Mouse (Mus musculus) kidney, embryonic 16.5 days (tissue): ENCODE measurements at regions not wholly inside any gene's neighbourhood (a gene's known extent, or its start where the extent isn't known, plus 50 kb on each side); places are given as distances from the start of the nearest gene placed in this dataset.

ENCODE experiments used
- ATAC-seq: fragments of 200-750 bp; cut with Nextera tagmentation; 2 replicates; pipeline ENCODE4 v1.8.0; 2017; ENCODE audit warnings: moderate TSS enrichment; ENCODE audit not compliant: low FRiP score, low TSS enrichment
- H3K27ac ChIP-seq: fragments of 300-500 bp; sonication (generic); 2 replicates; pipeline ENCODE4 v1.5.1; 2014; ENCODE audit warnings: low read length
- H3K27me3 ChIP-seq: fragments of 300-500 bp; sonication (generic); 2 replicates; pipeline ENCODE4 v1.6.1; 2014; ENCODE audit warnings: low read length, control low read depth, mixed read lengths; ENCODE audit not compliant: insufficient read depth
- H3K36me3 ChIP-seq: fragments of 300-500 bp; sonication (generic); 2 replicates; pipeline ENCODE4 v1.6.1; 2014; ENCODE audit warnings: low read length, control low read depth, mixed read lengths; ENCODE audit not compliant: insufficient read depth
- H3K4me1 ChIP-seq: fragments of 300-500 bp; sonication (generic); 2 replicates; pipeline ENCODE4 v1.6.1; 2014; ENCODE audit warnings: low read length, control low read depth, mixed read lengths; ENCODE audit not compliant: insufficient read depth
- H3K4me2 ChIP-seq: fragments of 300-500 bp; sonication (generic); replicated peaks from 2 replicates; pipeline ENCODE4 v1.6.1; 2014; ENCODE audit warnings: low read depth, low read length
- H3K4me3 ChIP-seq: fragments of 300-500 bp; sonication (generic); 2 replicates; pipeline ENCODE4 v1.5.1; 2014; ENCODE audit warnings: mild to moderate bottlenecking, low read length
- H3K9ac ChIP-seq: fragments of 300-500 bp; sonication (generic); replicated peaks from 2 replicates; pipeline ENCODE4 v1.6.1; 2014; ENCODE audit warnings: low read length
- H3K9me3 ChIP-seq: fragments of 300-500 bp; sonication (generic); 2 replicates; pipeline ENCODE4 v1.6.1; 2016; ENCODE audit warnings: low read length, control low read depth
- WGBS: fragments of 180-500 bp; shearing (Covaris S2); extraction: QIAGEN DNeasy Blood & Tissue Kit; methylation state at CpG from one replicate; pipeline ENCODE4 v1.1.7; 2014; 5-methylcytosine and 5-hydroxymethylcytosine counted together

- H3K4me1 ChIP-seq: no peaks in the 10 kb centered on the region
- H3K4me3 ChIP-seq: no peak overlapping the region
- H3K27ac ChIP-seq: no peak overlapping the region
- WGBS: 74% methylated on average over 5 of the region's 5 CpGs
- H3K27me3 ChIP-seq: no peaks in the 10 kb centered on the region
- H3K36me3 ChIP-seq: no peaks in the 10 kb centered on the region
- no peak overlapping the region for H3K9ac ChIP-seq
- no peak for ATAC-seq
- H3K4me2 ChIP-seq: no peak overlapping the region
- no peaks in the 10 kb centered on the region for H3K9me3 ChIP-seq
These were observed 689.9 kb upstream of the Tenm3 start for GRCm38 (mm10) chr8:49533412-49534351.

- whole genome bisulfite sequencing: 82% methylated on average over 4 of the region's 4 CpGs
These were observed 685.5 kb upstream of the Tenm3 start for GRCm38 (mm10) chr8:49529294-49529693.

DNA sequence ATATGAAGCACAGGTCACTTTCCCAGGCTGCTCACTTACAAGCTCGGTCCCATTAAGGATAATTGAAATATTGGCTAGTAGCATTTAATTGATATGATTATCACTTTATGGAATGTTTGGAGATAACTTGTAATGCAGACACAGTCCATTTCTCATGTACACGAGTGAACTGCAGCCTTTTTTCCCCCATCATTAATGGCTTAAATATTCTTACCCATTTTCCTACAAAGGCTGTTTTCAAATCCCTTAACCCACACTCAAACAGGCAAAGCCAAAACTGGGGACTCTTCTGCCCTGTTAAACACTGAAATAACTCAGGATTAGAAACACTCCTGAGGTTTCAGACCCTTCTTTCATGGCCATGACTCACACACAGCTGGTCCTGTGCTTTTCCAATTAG, 649.2 kb upstream of the Tenm3 start:
- no peaks in the 10 kb centered on the region for H3K9me3 ChIP-seq
- H3K4me1 ChIP-seq: no peaks in the 10 kb centered on the region
- no peak for ATAC-seq
- no peak overlapping the region for H3K4me2 ChIP-seq
- no peaks in the 10 kb centered on the region for H3K27me3 ChIP-seq
- H3K27ac ChIP-seq: no peak overlapping the region
- H3K36me3 ChIP-seq: no peaks in the 10 kb centered on the region
- H3K9ac ChIP-seq: no peak overlapping the region
- 77% methylated on average over 2 of the region's 2 CpGs for WGBS
- H3K4me3 ChIP-seq: no peak overlapping the region

More at GRCm38 (mm10) chr8:49529294-49529693, 685.5 kb upstream of the Tenm3 start:
- Histone ChIP-seq H3K36me3 (no peaks in the 10 kb centered on the region), H3K27ac (no peak overlapping the region), H3K4me1 (no peaks in the 10 kb centered on the region), H3K4me2 (no peak overlapping the region), H3K9ac (no peak overlapping the region), H3K4me3 (no peak overlapping the region), H3K9me3 (no peaks in the 10 kb centered on the region), H3K27me3 (no peaks in the 10 kb centered on the region)
- ATAC-seq: no peak

- Histone ChIP-seq H3K9me3 (no peaks in the 10 kb centered on the region), H3K4me3 (no peak overlapping the region), H3K4me1 (no peaks in the 10 kb centered on the region), H3K36me3 (no peaks in the 10 kb centered on the region), H3K4me2 (no peak overlapping the region), H3K27me3 (no peaks in the 10 kb centered on the region), H3K9ac (no peak overlapping the region), H3K27ac (no peak overlapping the region)
- no peak for ATAC-seq
- WGBS: 85% methylated on average over 4 of the region's 4 CpGs
These were observed 641.5 kb upstream of the Tenm3 start for GRCm38 (mm10) chr8:49485284-49485683.

GRCm38 (mm10) chr8:49481476-49481992, 637.8 kb upstream of the Tenm3 start:
- Histone ChIP-seq H3K27me3 (no peaks in the 10 kb centered on the region), H3K36me3 (no peaks in the 10 kb centered on the region), H3K27ac (no peak overlapping the region), H3K4me3 (no peak overlapping the region), H3K9ac (no peak overlapping the region), H3K9me3 (no peaks in the 10 kb centered on the region), H3K4me1 (no peaks in the 10 kb centered on the region), H3K4me2 (no peak overlapping the region)
- no peak for ATAC-seq
- WGBS: 81% methylated on average over 6 of the region's 6 CpGs

- Histone ChIP-seq H3K9ac (no peak overlapping the region; the same call in 1 of the 2 replicates), H3K36me3 (no peaks in the 10 kb centered on the region), H3K27ac (no peak overlapping the region), H3K4me2 (peak overlapping the region; percentile 44), H3K27me3 (no peaks in the 10 kb centered on the region), H3K4me1 (0 out of 2 replicates have a peak, but pooled peaks cover 7% of the 10 kb centered on the region), H3K4me3 (peak overlapping the region; percentile 15; the same call in 1 of the 2 replicates), H3K9me3 (no peaks in the 10 kb centered on the region)
- ATAC-seq: peak; percentile 86; the same call in 1 of the 2 replicates
- WGBS: 18% methylated on average over 14 of the region's 14 CpGs
These were observed 622.3 kb upstream of the Tenm3 start for GRCm38 (mm10) chr8:49465911-49466518.

GRCm38 (mm10) chr8:49465070-49465469, 621.3 kb upstream of the Tenm3 start:
- 54% methylated on average over 7 of the region's 7 CpGs for WGBS
- H3K4me1 ChIP-seq: 0 out of 2 replicates have a peak, but pooled peaks cover 7% of the 10 kb centered on the region

GRCm38 (mm10) chr8:49462602-49463001, 618.9 kb upstream of the Tenm3 start:
- Histone ChIP-seq H3K27me3 (no peaks in the 10 kb centered on the region), H3K36me3 (no peaks in the 10 kb centered on the region), H3K4me1 (0 out of 2 replicates have a peak, but pooled peaks cover 7% of the 10 kb centered on the region), H3K4me3 (no peak overlapping the region), H3K27ac (no peak overlapping the region), H3K9ac (no peak overlapping the region), H3K4me2 (no peak overlapping the region), H3K9me3 (no peaks in the 10 kb centered on the region)
- ATAC-seq: no peak
- 72% methylated on average over 8 of the region's 8 CpGs for WGBS

More at GRCm38 (mm10) chr8:49465070-49465469, 621.3 kb upstream of the Tenm3 start:
- Histone ChIP-seq H3K9ac (no peak overlapping the region), H3K27ac (no peak overlapping the region), H3K36me3 (no peaks in the 10 kb centered on the region), H3K4me3 (no peak overlapping the region), H3K4me2 (no peak overlapping the region), H3K27me3 (no peaks in the 10 kb centered on the region), H3K9me3 (no peaks in the 10 kb centered on the region)
- ATAC-seq: no peak

- 0 out of 2 replicates have a peak, but pooled peaks cover 7% of the 10 kb centered on the region for H3K4me1 ChIP-seq
- no peak for ATAC-seq
- H3K27ac ChIP-seq: no peak overlapping the region
- H3K4me3 ChIP-seq: no peak overlapping the region
- H3K36me3 ChIP-seq: no peaks in the 10 kb centered on the region
- 50% methylated on average over 16 of the region's 16 CpGs for WGBS
- H3K4me2 ChIP-seq: no peak overlapping the region
- H3K9ac ChIP-seq: no peak overlapping the region
- H3K27me3 ChIP-seq: no peaks in the 10 kb centered on the region
- H3K9me3 ChIP-seq: no peaks in the 10 kb centered on the region
These were observed 618.1 kb upstream of the Tenm3 start for GRCm38 (mm10) chr8:49461724-49462473.
